Mouse (Mus musculus) pancreas, adult 10 weeks (tissue): ENCODE data around the gene Serpina3i. TPM values are rescaled to one million over a fixed set of nuclear protein-coding genes. Genes with fewer than 3 reads are reported as not detected.

ENCODE experiments used
- polyA plus RNA-seq: library from polyadenylated mRNA; stranded (reverse); fragments of 350-450 nt; fragmentation: Illumina TruSeq; extraction: RNeasy Lipid Tissue Mini Kit (QIAGEN cat#74804); gene quantifications from one replicate; pipeline ENCODE4 v1.2.3, GENCODE M21; 2015; ENCODE audit warnings: low read depth, low replicate concordance; ENCODE audit not compliant: insufficient read depth

Gene Serpina3i
- not detected for polyA plus RNA-seq

GRCm38 (mm10) chr12:104262863-104263262 is at the start of gene Serpina3i:
TSS of gene Serpina3i (plus strand) at chr12:104263122.

GRCm38 (mm10) chr12:104214445-104214753 is 48.5 kb upstream of the Serpina3i start, which contains the start of gene Serpina3f:
TSS of gene Serpina3f (plus strand) at chr12:104214544.

GRCm38 (mm10) chr12:104235915-104236314 is 27.0 kb upstream of the Serpina3i start, which contains the start of gene Serpina3g:
TSS of gene Serpina3g (plus strand) at chr12:104236245.

GRCm38 (mm10) chr12:104314253-104314652 is 51.3 kb downstream of the Serpina3i start, which contains the start of gene Serpina3j:
TSS of gene Serpina3j (plus strand) at chr12:104314553.

Other genes starting within 250 kb of the Serpina3i start
- gene Serpina9, start 249.4 kb upstream of the Serpina3i start, polyA plus RNA-seq: not detected
- not detected for gene Serpina12, start 218.7 kb upstream of the Serpina3i start, polyA plus RNA-seq
- not detected for gene Serpina5, start 162.0 kb upstream of the Serpina3i start, polyA plus RNA-seq
- not detected for gene Serpina3a, start 150.4 kb upstream of the Serpina3i start, polyA plus RNA-seq
- not detected for gene Serpina3b, start 135.1 kb upstream of the Serpina3i start, polyA plus RNA-seq
- gene Serpina3c, start 109.3 kb upstream of the Serpina3i start, polyA plus RNA-seq: 0.48 TPM
- not detected for gene Serpina3f, start 48.6 kb upstream of the Serpina3i start, polyA plus RNA-seq
- gene Serpina3g, start 26.9 kb upstream of the Serpina3i start, polyA plus RNA-seq: not detected
- not detected for gene Serpina3j, start 51.4 kb downstream of the Serpina3i start, polyA plus RNA-seq
- not detected for gene Serpina3k, start 75.4 kb downstream of the Serpina3i start, polyA plus RNA-seq
- not detected for gene Serpina3m, start 75.4 kb downstream of the Serpina3i start, polyA plus RNA-seq
- gene Serpina3n, start 143.6 kb downstream of the Serpina3i start, polyA plus RNA-seq: 2.8 TPM
- not detected for gene Gsc, start 210.2 kb downstream of the Serpina3i start, polyA plus RNA-seq